Mouse (Mus musculus): ENCODE results near the gene Tff2. TPM values are rescaled to one million over a fixed set of nuclear protein-coding genes. Genes with fewer than 3 reads are reported as not detected.
A peak's percentile ranks its signal among the peaks of the same experiment; 100 is the strongest.

The Tff2 gene
- polyA plus RNA-seq, 1 experiment: not detected

DNA sequence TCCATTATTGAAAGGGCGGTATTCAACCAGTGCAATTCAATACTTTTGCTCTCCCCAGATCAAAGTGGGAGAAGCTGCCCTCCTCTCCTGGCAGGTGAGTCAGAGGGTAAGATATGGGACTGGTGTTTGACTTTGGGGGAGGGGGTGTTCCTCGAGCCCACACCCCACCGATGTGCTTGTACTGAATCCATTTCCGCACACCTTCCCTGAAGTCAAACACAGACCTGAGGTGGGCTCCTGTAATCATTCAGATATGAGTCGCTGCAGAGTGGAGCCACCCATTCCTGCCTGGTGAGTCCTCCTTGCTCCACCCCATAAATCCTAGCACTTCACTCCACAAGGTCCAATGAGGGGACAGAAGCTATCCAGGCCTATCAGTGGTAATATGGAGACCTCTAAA is 25.7 kb upstream of the Tff2 start:
- TF ChIP-seq GATA1 (IDR thresholded peaks at IDR 0.05; ENCODE audit: borderline replicate concordance, low read length): no peak
- no peak for TF ChIP-seq FLI1 (IDR thresholded peaks at IDR 0.05; ENCODE audit: low read length)
- peaks cover 5% of the 10 kb centered on the region for H3K9me3 ChIP-seq

DNA sequence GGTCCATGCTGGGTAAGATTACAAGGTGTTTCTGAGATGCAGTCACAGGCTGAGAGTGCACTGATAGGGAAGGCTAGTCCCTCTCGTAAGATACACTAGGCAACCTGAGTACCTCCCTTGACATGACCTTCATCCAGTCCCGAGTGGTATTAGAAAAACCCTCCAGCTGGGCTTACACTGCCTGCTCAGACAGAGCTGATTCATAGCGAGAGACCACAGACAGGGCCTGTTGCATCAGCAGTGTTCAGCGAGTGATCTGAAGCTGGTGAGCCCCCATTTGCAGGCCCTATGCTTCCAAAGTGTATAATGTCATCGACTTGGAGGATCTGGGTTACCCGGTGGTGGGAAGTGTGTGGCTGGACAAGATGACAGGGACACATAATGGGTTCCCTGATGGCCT is 21.0 kb upstream of the Tff2 start, which contains the start of gene Tff1:
Gene Tff1, minus strand, starts transcription at position 151 of the 400 bp plus-strand sequence.
- TF ChIP-seq GATA1 (IDR thresholded peaks at IDR 0.05; ENCODE audit: borderline replicate concordance, low read length) (no peak), FLI1 (IDR thresholded peaks at IDR 0.05; ENCODE audit: low read length) (no peak)
- H3K4me3 ChIP-seq (replicated peaks): no peak within 1 kb of the TSS
- H3K9me3 ChIP-seq: peaks cover 8% of the 10 kb centered on the region
- peaks cover 9% of the 10 kb centered on the region for H3K4me1 ChIP-seq
- H3K27me3 ChIP-seq (replicated peaks): peaks cover 62% of the 10 kb centered on the region
- H3K36me3 ChIP-seq (replicated peaks; ENCODE audit: low read length): no peaks in the 10 kb centered on the region

More for the DNA sequence above, 25.7 kb upstream of the Tff2 start:
- Histone ChIP-seq H3K4me1 (0 out of 2 replicates have a peak, but pooled peaks cover 4% of the 10 kb centered on the region), H3K27me3 (replicated peaks) (peaks cover 48% of the 10 kb centered on the region), H3K36me3 (replicated peaks; ENCODE audit: low read length) (no peaks in the 10 kb centered on the region), H3K4me3 (replicated peaks) (no peak overlapping the region)

DNA sequence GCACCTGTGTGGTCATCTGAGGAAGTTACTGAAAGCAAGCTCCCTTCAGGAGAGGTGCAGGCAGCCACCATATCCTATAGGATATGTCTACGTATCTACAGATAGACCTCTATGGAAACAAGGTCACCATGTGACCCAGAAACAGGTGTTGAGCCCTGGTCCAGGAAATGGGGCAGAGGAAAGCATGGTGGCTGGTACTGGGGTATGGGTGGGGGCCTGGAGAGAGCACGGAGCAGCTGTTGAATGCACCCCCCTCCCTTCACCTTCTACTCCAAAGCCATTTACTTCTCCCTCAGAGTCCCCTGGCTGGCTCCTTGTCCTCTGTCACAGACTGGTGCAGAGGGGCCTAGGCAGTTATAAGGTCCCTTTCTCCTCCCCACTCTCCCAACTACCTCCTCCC is 19.7 kb upstream of the Tff2 start:
- H3K36me3 ChIP-seq (replicated peaks; ENCODE audit: low read length): no peaks in the 10 kb centered on the region
- H3K9me3 ChIP-seq: peaks cover 21% of the 10 kb centered on the region
- peaks cover 57% of the 10 kb centered on the region for H3K27me3 ChIP-seq (replicated peaks)
- H3K4me3 ChIP-seq (replicated peaks): no peak overlapping the region
- no peak for TF ChIP-seq GATA1 (IDR thresholded peaks at IDR 0.05; ENCODE audit: borderline replicate concordance, low read length)
- TF ChIP-seq FLI1 (IDR thresholded peaks at IDR 0.05; ENCODE audit: low read length): no peak
- H3K4me1 ChIP-seq: peaks cover 9% of the 10 kb centered on the region

DNA sequence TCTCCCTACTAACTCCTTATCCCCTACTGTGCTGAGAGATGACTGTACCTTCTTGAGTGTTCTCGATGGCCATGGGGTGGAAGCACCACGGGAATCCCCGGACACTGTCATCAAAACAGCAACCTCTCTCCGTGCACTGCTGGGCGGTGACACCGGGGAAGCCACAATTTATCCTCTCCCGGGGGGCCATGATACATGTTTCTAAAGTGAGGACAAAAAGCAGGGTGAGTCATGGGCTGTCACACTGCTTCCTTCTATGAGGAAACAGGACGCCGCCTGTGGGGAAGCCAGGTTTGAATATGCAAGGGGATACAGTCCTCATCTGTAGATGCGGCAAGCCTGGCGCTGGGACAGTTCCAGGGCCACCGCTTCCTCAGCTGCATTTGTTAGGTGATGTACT is 18.5 kb upstream of the Tff2 start:
- TF ChIP-seq FLI1 (IDR thresholded peaks at IDR 0.05; ENCODE audit: low read length) (no peak), GATA1 (IDR thresholded peaks at IDR 0.05; ENCODE audit: borderline replicate concordance, low read length) (no peak)
- peaks cover 33% of the 10 kb centered on the region for H3K9me3 ChIP-seq
- no peak overlapping the region for H3K4me3 ChIP-seq (replicated peaks)
- peaks cover 55% of the 10 kb centered on the region for H3K27me3 ChIP-seq (replicated peaks)
- H3K4me1 ChIP-seq: peaks cover 9% of the 10 kb centered on the region
- no peaks in the 10 kb centered on the region for H3K36me3 ChIP-seq (replicated peaks; ENCODE audit: low read length)

DNA sequence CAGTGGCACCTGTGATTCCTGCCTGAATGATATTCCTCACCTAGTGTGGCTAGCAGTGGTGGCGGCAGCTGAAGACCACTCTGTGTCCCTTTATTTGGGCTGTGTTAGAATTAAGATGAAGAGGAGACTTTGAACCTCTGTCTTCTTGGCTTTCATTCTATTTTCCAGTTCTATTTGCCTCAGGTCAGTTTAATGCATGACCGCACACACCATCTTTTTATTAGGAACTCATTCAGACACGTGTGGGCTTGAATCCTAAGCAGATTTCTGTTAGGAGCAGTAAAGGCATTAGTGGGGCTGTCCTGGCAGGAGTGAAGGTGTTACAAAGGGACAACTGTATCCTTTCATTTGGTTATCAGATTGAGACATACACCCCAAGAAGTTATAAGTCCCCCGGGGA is 16.2 kb upstream of the Tff2 start:
- peaks cover 9% of the 10 kb centered on the region for H3K4me1 ChIP-seq
- no peak overlapping the region for H3K4me3 ChIP-seq (replicated peaks)
- no peaks in the 10 kb centered on the region for H3K36me3 ChIP-seq (replicated peaks; ENCODE audit: low read length)
- TF ChIP-seq GATA1 (IDR thresholded peaks at IDR 0.05; ENCODE audit: borderline replicate concordance, low read length) (no peak), FLI1 (IDR thresholded peaks at IDR 0.05; ENCODE audit: low read length) (no peak)
- peaks cover 37% of the 10 kb centered on the region for H3K27me3 ChIP-seq (replicated peaks)
- H3K9me3 ChIP-seq: peaks cover 38% of the 10 kb centered on the region

DNA sequence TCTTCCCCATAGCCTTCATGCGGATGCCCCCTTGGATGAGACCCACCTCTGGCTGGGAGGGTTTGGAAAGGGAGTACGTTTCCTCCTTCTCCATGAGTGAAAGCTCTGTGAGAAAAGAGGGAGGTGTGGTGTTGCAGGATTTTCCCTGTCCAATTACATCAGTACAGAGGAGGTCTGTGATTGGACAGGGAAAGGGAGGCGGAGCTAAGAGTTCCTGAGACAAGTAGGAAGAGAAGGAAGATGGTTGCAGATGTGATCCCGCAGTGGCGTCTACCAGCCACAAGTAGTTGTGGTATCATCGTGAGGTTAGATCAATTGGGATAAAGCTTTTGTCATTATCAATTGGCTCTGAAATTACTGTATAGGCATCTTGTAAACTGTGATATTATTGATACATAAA is 13.8 kb upstream of the Tff2 start:
- no peak for TF ChIP-seq FLI1 (IDR thresholded peaks at IDR 0.05; ENCODE audit: low read length)
- no peak for TF ChIP-seq GATA1 (IDR thresholded peaks at IDR 0.05; ENCODE audit: borderline replicate concordance, low read length)
- Histone ChIP-seq H3K4me3 (replicated peaks) (no peak overlapping the region), H3K9me3 (peaks cover 38% of the 10 kb centered on the region), H3K27me3 (replicated peaks) (peaks cover 27% of the 10 kb centered on the region), H3K36me3 (replicated peaks; ENCODE audit: low read length) (no peaks in the 10 kb centered on the region), H3K4me1 (peaks cover 21% of the 10 kb centered on the region)

DNA sequence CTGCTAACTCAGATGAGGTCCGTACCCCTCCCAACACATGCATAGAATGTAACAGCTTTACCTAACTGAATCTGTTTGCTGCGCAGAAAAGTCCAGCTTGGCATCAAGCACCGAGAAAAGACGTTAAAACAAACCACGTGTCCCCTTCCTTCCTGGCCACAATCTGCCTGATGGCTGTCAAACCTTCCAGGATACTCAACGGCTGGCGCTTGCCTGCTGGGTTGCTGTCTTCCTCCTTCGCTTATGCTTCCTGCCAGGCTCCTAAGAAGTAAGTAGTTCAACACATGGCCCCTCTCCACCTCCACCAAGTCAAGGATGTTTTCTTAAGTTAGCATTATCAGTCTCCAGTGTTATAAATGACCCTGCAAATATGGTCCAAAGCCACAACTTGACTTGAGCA is 9.7 kb upstream of the Tff2 start:
- no peak for TF ChIP-seq GATA1 (IDR thresholded peaks at IDR 0.05; ENCODE audit: borderline replicate concordance, low read length)
- TF ChIP-seq FLI1 (IDR thresholded peaks at IDR 0.05; ENCODE audit: low read length): no peak
- Histone ChIP-seq H3K4me1 (peaks cover 12% of the 10 kb centered on the region), H3K9me3 (peaks cover 28% of the 10 kb centered on the region), H3K27me3 (replicated peaks) (peaks cover 23% of the 10 kb centered on the region), H3K4me3 (replicated peaks) (peak overlapping the region; percentile 26), H3K36me3 (replicated peaks; ENCODE audit: low read length) (no peaks in the 10 kb centered on the region)

DNA sequence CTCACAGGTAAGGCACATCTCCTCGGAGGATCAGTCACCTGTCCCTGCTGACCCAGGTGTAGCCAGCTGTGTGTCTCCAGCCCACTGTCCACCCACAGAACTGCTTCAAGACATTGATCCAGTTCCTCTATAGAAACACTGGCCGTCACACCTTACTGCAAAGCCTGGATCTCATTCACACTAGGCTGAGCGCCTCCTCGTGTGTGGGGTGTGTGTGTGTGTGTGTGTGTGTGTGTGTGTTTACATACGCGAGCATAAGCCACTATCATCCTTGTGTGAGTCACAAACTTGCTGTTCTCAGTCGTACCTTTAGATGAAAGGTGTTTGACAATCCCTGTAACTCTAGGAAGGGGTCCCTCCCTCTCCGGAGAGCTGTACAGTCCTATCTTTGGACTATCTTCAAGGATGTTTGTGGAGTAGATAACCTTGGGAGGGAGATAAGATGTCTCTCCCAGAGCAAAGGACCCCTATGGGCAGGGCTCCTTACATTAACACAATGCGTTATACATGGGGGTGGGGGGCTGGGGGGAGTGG is 9.0 kb upstream of the Tff2 start:
- peaks cover 12% of the 10 kb centered on the region for H3K4me1 ChIP-seq
- no peak overlapping the region for H3K4me3 ChIP-seq (replicated peaks)
- H3K9me3 ChIP-seq: peaks cover 25% of the 10 kb centered on the region
- H3K36me3 ChIP-seq (replicated peaks; ENCODE audit: low read length): no peaks in the 10 kb centered on the region
- TF ChIP-seq GATA1 (IDR thresholded peaks at IDR 0.05; ENCODE audit: borderline replicate concordance, low read length): no peak
- H3K27me3 ChIP-seq (replicated peaks): peaks cover 21% of the 10 kb centered on the region

DNA sequence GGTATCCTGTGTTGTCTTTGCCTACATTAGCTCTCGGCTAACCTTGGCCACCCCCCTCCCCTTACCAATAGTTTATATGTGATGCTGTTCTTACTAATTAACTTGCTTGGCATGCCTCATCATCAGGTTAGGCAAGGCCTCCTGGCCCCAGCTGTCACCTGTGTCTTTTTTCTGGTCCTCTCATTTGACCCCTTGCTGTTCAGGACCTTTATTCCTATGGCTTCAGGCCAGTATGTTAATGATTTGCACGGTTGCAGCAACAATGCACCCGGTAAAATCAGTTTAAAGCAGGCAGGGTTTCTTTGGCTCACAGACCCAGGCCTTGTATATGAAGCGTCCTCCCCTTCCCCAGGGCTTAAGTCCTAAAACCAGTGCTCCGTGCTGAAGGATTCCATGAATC is 8.4 kb upstream of the Tff2 start:
- Histone ChIP-seq H3K36me3 (replicated peaks; ENCODE audit: low read length) (no peaks in the 10 kb centered on the region), H3K4me3 (replicated peaks) (no peak overlapping the region), H3K27me3 (replicated peaks) (peaks cover 21% of the 10 kb centered on the region), H3K4me1 (peaks cover 12% of the 10 kb centered on the region), H3K9me3 (peaks cover 20% of the 10 kb centered on the region)
- TF ChIP-seq FLI1 (IDR thresholded peaks at IDR 0.05; ENCODE audit: low read length): no peak

DNA sequence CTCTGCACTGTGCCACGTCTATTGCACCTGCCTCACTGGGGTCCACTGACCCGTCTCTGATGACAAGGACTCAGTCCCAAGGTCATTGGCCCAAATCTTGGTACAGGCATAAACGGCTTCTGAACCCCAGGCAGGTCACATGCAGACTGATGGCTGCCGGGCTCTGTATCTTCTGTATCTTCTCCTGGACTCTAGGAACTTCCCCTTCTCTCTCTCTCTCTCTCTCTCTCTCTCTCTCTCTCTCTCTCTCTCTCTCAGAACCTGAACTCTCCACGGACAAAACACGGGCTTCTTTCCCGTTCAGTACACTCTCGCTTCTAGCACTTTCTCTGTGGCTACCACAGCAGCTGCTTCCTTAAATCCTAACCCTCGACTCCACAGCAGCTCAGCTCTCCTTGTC is 1.9 kb upstream of the Tff2 start:
- TF ChIP-seq FLI1 (IDR thresholded peaks at IDR 0.05; ENCODE audit: low read length) (no peak), GATA1 (IDR thresholded peaks at IDR 0.05; ENCODE audit: borderline replicate concordance, low read length) (no peak)
- no peaks in the 10 kb centered on the region for H3K36me3 ChIP-seq (replicated peaks; ENCODE audit: low read length)
- no peak overlapping the region for H3K4me3 ChIP-seq (replicated peaks)
- H3K4me1 ChIP-seq: no peaks in the 10 kb centered on the region
- H3K9me3 ChIP-seq: peaks cover 29% of the 10 kb centered on the region
- peaks cover 38% of the 10 kb centered on the region for H3K27me3 ChIP-seq (replicated peaks)

DNA sequence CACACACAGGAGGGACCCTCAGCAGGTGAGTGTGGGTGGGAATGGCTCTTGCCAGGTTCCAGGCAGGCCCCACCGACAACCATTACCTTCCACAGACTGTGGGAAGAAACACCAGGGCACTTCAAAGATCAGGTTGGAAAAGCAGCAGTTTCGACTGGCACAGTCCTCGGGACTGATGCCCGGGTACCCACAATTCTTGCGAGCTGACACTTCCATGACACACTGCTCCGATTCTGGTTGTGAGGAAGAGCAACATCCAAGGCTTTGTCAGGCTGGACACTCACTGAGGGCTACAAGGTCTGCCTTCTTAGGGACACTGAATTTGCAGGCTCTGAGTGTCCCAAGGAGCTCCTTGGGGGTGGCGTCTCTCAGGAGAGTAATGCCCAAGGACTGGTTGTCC is 2.0 kb downstream of the Tff2 start:
- Histone ChIP-seq H3K27me3 (replicated peaks) (peaks cover 36% of the 10 kb centered on the region), H3K4me3 (replicated peaks) (no peak overlapping the region), H3K9me3 (peaks cover 14% of the 10 kb centered on the region), H3K4me1 (peaks cover 4% of the 10 kb centered on the region; the same call in 1 of the 2 replicates), H3K36me3 (replicated peaks; ENCODE audit: low read length) (no peaks in the 10 kb centered on the region)
- TF ChIP-seq GATA1 (IDR thresholded peaks at IDR 0.05; ENCODE audit: borderline replicate concordance, low read length) (no peak), FLI1 (IDR thresholded peaks at IDR 0.05; ENCODE audit: low read length) (no peak)

Data from megakaryocyte, embryonic 14.5 days (primary cell).